Mouse (Mus musculus): ENCODE results near the gene Srsf5.
A peak's percentile ranks its signal among the peaks of the same experiment; 100 is the strongest.
"Not testable (repeated sequence)": the region's sequence is repeated elsewhere in the genome, so short reads cannot be mapped to it uniquely, and the experiment has no call there.

The Srsf5 gene

GRCm38 (mm10) chr12:80949603-80950002 lies 4.3 kb downstream of the Srsf5 start:
- DNase-seq: not testable (repeated sequence)

GRCm38 (mm10) chr12:80951640-80952219 lies 6.4 kb downstream of the Srsf5 start:
- DNase-seq: no peak

DNA sequence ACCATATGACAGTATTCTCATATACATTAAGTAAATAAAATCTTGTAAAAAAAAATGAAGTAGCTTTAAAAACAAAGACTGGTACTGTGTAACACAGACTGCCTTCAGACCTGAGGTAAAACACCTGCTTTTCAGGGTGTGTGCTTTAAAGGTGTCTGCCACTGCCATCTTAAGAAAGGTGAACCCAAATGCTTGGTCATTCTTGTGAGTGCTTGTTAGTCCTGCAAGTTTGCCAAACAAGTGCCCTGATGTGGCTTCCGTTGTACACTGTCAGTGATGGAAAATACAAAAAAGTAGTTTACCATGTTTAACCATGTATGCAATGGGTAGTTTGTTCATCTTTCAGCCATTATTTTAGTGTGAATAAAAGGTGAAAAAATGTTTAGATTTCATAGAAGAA lies 7.2 kb downstream of the Srsf5 start:
- DNase-seq: no peak

DNA sequence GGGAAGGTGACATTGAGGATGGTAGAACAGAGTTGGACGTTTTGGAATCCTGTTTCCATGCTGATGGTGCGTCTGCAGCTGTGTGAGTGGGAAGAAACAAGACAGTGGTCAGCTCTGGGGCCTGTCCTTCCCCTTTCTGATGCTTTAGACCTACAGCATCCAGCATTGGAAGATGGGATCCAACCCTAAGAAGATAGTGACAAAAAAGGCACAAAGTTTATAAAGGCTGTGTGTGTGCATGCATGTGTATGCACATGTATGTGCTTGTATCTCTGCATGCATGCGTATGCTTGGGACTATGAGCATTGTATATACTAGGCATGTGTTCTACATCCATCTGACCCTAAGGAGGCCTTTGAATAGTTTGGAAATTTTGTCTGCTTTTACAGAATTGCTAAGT lies 10.7 kb downstream of the Srsf5 start:
- DNase-seq: no peak

DNA sequence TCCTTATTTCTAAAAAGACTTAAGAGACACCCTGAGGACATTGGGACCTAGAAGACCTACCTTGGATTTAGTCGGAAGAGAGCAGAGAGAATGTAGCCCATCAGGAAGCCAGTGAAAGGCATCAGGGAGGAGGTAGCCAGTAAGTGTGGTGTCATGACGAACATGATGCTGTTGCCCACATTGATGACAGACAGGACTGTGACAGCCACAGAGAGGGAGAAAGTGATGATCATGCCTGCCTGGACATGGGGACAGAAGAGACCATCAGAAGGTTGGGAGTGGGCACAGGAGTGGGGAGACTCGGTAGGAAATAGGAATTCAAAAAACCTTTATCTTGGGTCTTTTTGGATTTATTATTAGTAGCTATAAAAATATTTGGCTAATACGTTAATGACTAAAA lies 12.7 kb downstream of the Srsf5 start:
- DNase-seq: no peak

DNA sequence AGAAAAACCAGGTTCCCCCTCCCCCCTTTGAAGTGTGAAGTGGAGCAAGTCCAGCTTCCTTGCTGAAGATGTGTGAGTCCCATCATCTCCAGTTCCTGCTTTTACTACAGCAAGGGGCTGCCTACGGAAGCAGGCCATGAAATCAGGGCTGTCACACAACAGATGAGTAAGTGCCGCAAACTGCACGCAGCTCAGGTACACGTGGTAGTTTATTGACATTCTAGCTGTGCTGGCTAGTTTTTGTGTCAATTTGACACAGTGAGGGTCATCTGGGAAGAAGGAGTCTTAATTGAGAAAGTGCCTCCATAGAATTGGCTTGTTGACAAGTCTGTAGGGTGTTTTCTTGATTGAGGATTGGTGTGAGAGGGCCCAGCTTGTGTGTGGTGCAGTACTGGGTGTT lies 17.3 kb downstream of the Srsf5 start:
- no peak for DNase-seq

DNA sequence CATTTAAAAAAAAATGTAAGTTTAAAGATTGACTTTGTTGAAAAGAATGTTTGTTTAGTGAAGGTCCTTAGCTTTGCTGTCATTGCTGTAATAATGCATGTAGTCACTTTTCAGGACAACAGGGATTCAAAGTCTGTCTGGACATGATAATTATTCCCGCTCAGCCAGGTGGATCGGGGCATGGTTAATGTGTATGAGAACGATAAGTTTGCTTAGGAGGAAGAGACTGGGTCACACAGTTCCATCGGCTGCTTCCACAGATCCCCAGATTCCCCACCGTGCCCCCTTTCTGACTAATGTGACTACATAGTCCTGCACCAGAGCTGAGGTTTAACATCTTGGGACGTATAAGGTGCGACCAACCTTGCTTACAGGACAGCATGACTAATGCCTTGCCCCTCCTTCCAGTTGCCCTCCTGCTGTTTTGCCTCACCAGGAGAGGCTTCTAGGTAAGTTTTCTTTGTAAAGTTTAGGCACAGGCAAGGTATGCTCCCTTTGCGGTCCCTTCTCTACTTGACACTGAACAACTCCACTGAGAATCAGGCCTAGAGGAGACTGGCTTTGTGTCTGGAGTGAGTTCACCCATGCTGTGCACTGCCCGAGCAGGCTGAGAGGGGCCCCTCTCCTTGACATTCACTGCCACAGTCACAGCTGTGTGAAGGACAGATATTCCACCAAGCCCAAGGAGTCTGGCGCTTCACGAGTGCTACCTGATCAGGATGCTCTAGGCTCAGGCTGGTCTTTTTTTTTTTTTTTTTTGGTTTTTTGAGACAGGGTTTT lies 20.9 kb downstream of the Srsf5 start:
- DNase-seq: no peak

- no peak for DNase-seq
Measured at GRCm38 (mm10) chr12:80967918-80968317, 22.6 kb downstream of the Srsf5 start.

DNA sequence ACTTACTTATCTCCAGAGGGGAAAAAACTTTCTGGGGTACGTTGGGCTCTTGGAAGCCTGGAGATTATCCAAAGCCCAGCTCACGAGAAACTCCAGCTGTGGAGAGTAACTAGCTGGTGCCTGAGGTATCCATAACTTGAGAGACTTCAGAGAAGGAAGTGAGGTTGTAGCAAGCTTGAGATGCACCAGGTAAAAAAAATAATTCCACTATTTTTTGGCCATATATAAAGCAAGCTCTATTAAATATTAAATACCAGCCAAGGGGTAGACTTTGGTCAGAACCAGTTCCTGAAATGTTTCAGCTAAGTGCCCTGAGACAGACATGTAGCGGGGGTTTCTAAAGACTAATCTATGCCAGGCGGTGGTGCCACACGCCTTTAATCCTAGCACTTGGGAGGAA lies 23.3 kb downstream of the Srsf5 start, which contains the start of gene Slc10a1:
Gene Slc10a1 (minus strand): TSS at position 101 of the 400 bp plus-strand sequence.
- no peak for DNase-seq

GRCm38 (mm10) chr12:80970181-80970705 lies 24.9 kb downstream of the Srsf5 start:
- DNase-seq: no peak

GRCm38 (mm10) chr12:80971756-80972155 lies 26.5 kb downstream of the Srsf5 start:
- DNase-seq: no peak

GRCm38 (mm10) chr12:80975939-80976671 lies 30.8 kb downstream of the Srsf5 start:
- DNase-seq: no peak

- DNase-seq: peak; percentile 24 to 25
Measured at GRCm38 (mm10) chr12:80982326-80982725, 37.0 kb downstream of the Srsf5 start.

GRCm38 (mm10) chr12:80983695-80984094 lies 38.4 kb downstream of the Srsf5 start:
- DNase-seq: no peak

GRCm38 (mm10) chr12:80986628-80987027 lies 41.3 kb downstream of the Srsf5 start:
- DNase-seq: no peak

DNA sequence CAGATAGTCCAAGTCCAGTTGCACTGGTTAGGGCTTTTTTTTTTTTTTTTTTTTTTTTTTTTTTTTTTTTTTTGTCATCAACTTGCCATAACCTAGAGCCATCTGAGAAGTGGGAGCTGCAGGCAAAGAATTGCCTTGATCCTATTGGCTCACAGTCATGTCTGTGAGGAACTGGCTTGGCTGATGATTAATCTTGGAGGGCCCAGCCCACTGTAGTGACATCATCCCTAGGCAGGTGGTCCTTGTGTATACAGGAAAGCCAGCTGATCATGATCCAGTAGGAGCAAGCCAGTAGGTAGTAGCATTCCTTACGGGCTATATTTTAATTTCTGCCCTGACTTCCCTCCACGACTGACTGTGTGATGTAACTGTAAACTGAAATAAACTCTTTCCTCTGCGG lies 43.0 kb downstream of the Srsf5 start:
- DNase-seq: no peak

GRCm38 (mm10) chr12:80990901-80991445 lies 45.7 kb downstream of the Srsf5 start:
- DNase-seq: no peak

DNA sequence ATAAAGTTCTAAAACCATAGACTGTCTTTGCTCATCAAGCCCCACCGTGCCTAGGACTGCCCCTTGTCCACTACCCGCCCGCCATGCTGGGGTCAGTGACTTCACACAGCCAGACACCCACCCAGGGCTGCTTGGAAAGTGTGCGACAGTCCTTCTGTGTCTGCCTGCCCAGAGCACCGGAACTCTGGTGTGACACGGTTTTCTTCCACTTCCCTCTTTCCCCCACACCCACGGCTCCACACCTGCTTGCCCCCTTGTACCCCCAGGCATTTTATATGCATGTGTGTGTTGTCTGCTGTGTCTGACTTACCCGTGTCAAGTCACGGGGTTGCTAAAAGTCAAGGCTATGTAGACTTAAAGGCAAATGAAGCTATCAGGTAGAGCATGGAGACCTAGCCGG lies 46.5 kb downstream of the Srsf5 start:
- DNase-seq: no peak

DNA sequence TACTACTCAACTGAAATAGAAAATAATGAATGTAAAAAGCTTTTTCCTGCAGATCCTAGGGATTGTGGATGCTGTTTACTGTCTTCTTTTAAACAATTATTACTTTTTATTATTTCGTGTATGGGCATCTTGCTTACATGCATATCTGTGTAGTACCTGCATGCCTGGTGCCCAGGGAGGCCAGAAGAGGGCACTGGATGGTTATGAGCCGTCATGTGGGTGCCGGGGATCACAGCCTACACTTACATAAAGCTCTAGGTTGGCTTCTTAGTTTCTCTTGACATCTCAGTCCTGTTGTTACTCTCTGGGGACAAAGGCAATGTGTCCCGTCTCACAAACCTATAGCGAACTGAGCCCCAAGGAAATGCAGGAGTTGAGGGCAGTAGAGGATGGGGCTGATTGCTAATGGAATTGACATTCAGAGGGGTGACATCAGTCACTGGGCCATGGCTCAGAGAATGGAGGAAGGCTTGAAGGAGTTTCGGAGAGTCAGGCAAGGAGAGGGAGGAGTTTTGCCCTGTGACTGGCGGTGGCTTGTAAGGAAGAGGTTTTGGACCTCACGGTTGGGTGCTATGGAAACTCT lies 47.3 kb downstream of the Srsf5 start:
- DNase-seq: no peak

- no peak for DNase-seq
Measured at GRCm38 (mm10) chr12:80993773-80994172, 48.5 kb downstream of the Srsf5 start.

- DNase-seq: no peak
Measured at GRCm38 (mm10) chr12:80995326-80995725, 50.0 kb downstream of the Srsf5 start.

DNA sequence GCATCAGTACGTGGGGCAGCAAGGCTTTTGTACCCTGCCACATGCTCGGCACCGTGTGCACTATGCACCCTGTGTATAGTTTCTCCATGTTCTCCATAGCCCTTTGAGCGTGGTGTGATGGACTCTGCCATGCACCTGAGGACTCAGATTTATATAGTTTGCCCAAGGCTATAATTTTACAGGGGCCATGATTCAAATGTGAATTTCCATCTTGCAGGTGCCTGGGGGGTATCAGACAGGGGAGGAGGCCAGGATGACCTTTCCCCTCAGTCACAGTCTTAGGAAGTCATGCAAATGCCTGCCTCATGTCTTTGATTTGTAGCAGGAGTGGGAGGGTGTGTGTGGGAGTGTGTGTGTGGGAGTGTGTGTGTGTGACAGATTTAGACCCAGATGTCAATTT lies 52.3 kb downstream of the Srsf5 start:
- no peak for DNase-seq

Data from lung, adult 18-20 months (tissue).